Mouse (Mus musculus): ENCODE data around the gene Gba2.

DNA sequence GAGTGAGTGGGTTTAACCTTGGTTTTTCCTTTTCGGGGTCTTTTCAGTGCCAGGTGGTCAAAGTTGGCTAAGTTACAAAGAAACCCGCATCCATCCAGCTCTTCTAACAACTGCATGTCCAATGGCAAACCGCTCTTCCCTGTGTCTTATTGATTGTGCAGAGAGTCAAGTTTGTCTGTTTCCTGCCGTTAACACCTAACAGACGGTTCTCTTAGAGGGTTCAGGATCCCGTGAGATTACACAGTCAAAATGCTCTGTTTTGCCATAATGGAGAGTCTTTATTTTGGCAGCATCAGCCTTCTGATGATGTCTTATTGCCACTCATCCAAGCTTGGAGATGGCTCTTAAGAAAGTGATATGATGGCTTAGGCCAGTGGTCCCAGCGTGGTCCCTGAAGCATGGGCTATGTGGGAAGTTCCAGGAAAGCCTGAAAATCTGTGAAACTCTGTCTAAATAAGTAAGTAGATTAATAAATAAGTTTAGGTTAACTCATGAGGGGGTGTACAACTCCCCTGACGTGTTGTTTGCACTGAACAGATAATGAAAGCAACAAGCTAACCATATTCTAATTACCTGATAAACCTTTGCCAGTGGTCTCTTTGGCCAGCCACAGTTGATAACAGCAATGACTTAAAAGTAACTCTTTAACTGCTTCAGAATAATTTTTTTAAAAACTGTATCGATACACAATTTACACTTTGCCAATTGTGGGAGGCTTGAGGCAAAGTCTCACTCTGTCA lies 21.7 kb upstream of the Gba2 start:
- TF ChIP-seq CTCF (IDR thresholded peaks at IDR 0.05; ENCODE audit: low read depth) = no peak
- peak; percentile 73 for TF ChIP-seq EP300 (IDR thresholded peaks at IDR 0.05; ENCODE audit: low read depth)
